Mouse (Mus musculus) myocyte (in vitro differentiated cells): ENCODE measurements around the gene Dis3l2.

Experiments used
- MAX ChIP-seq: IDR thresholded peaks from one replicate; pipeline ENCODE4 v1.6.1; 2011; ENCODE audit warnings: low read depth, mild to moderate bottlenecking, control low read depth
- POLR2A ChIP-seq: IDR thresholded peaks from one replicate; pipeline ENCODE4 v1.6.1; 2011; ENCODE audit warnings: low read depth, mild to moderate bottlenecking, control low read depth, moderate library complexity; ENCODE audit not compliant: insufficient read length
- TCF3 ChIP-seq: IDR thresholded peaks from one replicate; pipeline ENCODE4 v1.6.1; 2011; ENCODE audit warnings: low read depth, control low read depth; ENCODE audit not compliant: insufficient read length

DNA sequence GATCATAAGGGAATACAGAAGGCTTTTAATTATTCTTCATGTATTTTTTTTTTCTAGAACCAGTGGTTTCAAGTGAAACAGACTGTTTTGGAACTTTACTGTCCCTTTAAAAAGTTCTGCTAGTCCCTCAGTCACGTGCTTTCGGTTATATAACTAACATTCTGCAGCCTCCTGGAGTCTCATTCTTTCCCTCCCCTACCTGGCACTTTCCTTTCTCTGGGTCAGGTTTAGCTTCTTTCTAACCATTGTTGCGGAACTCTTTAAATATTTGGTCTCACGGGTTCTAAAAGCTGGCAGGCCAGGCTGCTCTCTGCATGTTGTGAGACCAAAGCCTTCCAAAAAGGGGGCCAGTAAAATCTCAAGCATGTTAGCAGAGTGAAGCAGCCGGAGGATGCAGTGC lies 222.2 kb downstream of the Dis3l2 start:
- TF ChIP-seq POLR2A = no peak
- TF ChIP-seq TCF3 = no peak
- no peak for TF ChIP-seq MAX
